Mouse (Mus musculus): ENCODE results near the gene Rpl31.

The Rpl31 gene

DNA sequence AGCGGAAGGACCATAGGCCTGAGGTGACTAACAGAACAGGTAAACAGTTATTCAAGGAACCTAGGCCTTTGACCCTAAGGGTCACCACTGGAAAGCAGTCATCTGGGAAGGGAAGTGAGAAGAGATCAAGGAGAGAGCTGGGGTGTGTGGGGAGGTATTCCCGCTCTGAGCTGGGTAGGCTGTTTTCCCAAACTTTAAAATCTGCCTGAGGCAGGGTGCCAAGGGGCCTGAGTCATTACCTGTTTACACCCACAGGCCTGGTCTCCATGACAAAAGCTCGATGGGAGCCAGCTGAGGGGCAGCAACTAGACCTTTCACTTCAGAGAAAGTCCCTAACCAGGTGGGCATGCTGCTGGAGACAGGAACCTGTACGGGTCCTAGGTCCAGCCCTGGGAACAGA is 31.6 kb downstream of the Rpl31 start:
- no peak for DNase-seq (ENCODE audit: low read depth, low spot score)

DNA sequence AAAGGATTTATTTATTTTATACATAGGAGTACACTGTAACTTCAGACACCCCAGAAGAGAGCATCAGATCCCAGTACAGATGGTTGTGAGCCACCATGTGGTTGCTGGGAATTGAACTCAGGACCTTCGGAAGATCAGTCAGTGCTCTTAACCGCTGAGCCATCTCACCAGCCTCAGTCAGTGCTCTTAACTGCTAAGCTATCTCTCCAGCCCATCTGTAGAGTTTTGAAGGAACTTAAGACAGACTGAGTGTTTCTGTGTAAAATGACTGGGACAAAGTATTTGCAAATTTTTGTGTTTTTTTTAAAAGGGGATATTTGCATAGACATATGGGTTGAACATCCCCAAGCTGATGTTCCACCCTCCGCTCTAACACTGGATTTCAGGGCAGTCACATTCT is 32.5 kb downstream of the Rpl31 start:
- no peak for DNase-seq (ENCODE audit: low read depth, low spot score)

DNA sequence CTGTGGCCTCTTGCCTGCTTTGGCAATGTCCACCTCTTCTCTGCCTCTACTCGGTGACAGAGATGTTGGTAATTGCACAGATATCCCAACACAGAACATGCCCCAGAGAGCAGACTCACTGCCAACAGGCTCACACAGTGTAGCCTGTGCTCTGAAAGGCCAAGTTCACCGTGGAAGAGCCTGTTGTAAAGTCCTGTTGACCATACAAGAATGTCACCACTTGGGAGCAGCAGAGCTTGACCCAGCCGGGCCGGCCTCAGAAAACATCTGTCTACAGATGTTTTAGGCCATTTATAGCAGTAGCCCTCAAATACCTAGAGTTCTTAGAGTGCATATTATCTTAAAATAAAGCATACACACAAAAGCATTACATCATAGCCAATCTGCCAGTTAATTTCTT is 39.5 kb downstream of the Rpl31 start:
- no peak for DNase-seq (ENCODE audit: low read depth, low spot score)

DNA sequence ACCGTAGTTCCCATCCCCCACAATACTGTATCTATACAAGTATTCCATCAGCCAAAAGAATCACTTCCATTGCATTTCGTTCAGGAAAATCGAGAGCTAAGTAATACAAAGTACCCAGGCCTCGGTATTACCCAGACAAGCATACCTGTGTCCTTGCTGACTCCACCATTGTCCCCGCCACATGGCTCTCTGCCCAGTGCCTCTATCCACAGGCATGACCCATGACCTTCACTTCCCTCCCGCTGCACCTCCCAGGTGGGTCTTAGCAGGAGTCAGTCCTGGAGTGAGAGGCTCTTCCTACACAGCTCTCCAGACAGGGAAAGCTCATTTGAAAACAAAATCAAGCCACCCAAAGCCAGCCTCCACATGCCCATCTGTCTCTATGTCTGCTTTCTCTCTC is 40.5 kb downstream of the Rpl31 start:
- no peak for DNase-seq (ENCODE audit: low read depth, low spot score)

- no peak for DNase-seq (ENCODE audit: low read depth, low spot score)
These were observed 41.0 kb downstream of the Rpl31 start for GRCm38 (mm10) chr1:39408668-39409067.

DNA sequence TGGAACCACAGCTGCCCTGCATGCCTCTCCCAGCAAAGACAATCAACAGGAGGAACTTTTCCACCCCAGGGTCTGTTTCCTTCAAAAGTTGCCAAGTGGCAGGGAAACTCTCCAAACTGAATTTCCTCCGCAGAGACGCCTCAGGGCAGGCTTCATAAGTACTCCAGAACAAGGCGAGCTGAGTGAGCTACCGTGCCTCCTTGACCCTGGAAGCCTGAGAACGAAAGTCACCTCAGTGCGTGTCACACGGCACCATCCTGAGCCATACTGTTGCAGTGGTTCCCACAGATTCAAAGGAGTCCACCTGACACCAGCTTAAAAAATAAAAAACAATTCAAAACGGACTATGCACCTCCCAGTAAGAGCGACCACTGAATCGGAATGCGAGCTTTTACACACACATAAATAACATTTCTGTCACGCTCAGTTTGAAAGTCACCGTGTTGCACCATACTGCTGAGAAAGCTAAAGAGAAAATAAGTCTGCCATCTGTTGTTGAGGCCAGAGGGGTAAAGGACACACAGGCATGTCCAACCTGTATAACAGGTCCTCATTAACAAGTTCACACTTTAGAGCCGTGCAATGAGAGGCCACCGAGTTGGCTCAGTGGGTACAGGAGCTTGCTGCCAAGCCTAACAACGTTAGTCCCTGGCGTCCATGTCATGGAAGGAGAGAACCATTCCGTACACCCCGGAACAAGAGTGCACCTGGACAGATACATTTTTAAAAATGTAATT is 42.6 kb downstream of the Rpl31 start:
- DNase-seq (ENCODE audit: low read depth, low spot score), result peak; percentile 18

DNA sequence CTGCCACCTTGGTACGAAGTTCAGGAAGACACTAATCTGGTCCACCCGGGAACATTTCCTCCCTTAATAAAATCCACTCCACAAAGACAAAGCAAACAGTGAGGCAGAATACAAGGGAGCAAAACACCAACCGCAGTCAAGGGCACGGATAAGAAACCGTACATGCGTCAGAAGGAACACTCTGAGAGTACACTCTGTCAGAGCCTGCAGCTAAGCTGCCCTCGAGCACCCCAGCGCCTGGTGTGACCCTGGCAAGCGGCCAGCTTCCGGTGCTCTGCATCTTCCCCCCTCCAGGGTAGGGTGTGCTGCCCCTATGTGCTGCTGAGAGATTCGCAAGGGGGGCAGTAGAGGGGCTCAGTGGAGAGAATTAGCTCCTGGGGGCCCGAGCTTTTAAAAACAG is 50.2 kb downstream of the Rpl31 start:
- DNase-seq (ENCODE audit: low read depth, low spot score), result peak; percentile 10

- no peak for DNase-seq (ENCODE audit: low read depth, low spot score)
These were observed 51.2 kb downstream of the Rpl31 start for GRCm38 (mm10) chr1:39418852-39419251.

DNA sequence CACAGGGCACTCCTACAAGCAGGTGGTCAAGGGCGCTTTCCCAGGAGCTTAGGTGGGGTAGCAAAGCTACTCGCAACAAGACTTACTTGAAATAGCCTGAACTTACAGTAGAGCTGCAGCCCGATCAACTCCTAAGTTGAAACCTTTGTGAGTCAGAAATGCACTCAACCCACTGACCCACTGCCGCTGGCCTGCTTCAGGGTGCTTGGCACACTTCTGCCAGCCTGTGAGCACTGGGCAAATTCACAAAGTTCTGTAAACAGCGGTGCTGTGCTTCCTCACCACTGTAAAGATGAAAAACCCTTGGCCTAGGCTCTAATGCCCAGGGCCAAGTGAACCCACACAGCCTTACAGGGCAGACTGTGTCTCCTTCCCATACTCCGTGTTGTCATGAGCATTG is 53.3 kb downstream of the Rpl31 start:
- DNase-seq (ENCODE audit: low read depth, low spot score), result no peak

Data from forelimb bud, embryonic 11.5 days (tissue).